Mouse (Mus musculus): ENCODE data around the gene Peli2. TPM values are rescaled to one million over a fixed set of nuclear protein-coding genes. Genes with fewer than 3 reads are reported as not detected.

The Peli2 gene
- total and polyA plus RNA-seq, 3 experiments = 10.1 to 20.3 (median 17.2) TPM

- peaks cover 3% of the 10 kb centered on the region for H3K36me3 ChIP-seq (ENCODE audit: control insufficient read depth, insufficient read depth, low read length)
- DNase-seq = no peak
- no peaks in the 10 kb centered on the region for H3K27me3 ChIP-seq (ENCODE audit: control insufficient read depth, insufficient read depth, low read length)
- no peak overlapping the region for H3K4me3 ChIP-seq
- peaks cover 19% of the 10 kb centered on the region for H3K4me1 ChIP-seq (ENCODE audit: control insufficient read depth, insufficient read depth, low read length)
- no peak overlapping the region for H3K9ac ChIP-seq (ENCODE audit: low read depth, low read length)
- intact Hi-C loops (cut with DNase I) = loop anchor here (5.0 to 10.0 kb wide), 3 partner anchors 218 to 385 kb away; partner anchors contain the start of gene Tmem260
- WGBS = 68% methylated on average over 3 of the region's 3 CpGs
- H3K79me2 ChIP-seq (replicated peaks; ENCODE audit: control insufficient read depth, insufficient read depth, low read length) = no peaks in the 10 kb centered on the region
- H3K27ac ChIP-seq = no peak overlapping the region
- no peak for TF ChIP-seq POLR2A (IDR thresholded peaks at IDR 0.05; ENCODE audit: insufficient read depth, low read depth, low read length)
- no peak for TF ChIP-seq EP300 (IDR thresholded peaks at IDR 0.05; ENCODE audit: insufficient read depth, low read depth, low read length)
- no peak for TF ChIP-seq CTCF (IDR thresholded peaks at IDR 0.05)
Observed at GRCm38 (mm10) chr14:48139409-48139808, 18.8 kb downstream of the Peli2 start.

- WGBS = 87% methylated on average over 8 of the region's 8 CpGs
Observed at GRCm38 (mm10) chr14:48141694-48142093, 21.1 kb downstream of the Peli2 start.

GRCm38 (mm10) chr14:48142696-48143095 lies 22.1 kb downstream of the Peli2 start:
- DNase-seq = no peak
- TF ChIP-seq CTCF (IDR thresholded peaks at IDR 0.05) = no peak
- TF ChIP-seq POLR2A (IDR thresholded peaks at IDR 0.05; ENCODE audit: insufficient read depth, low read depth, low read length) = no peak
- TF ChIP-seq EP300 (IDR thresholded peaks at IDR 0.05; ENCODE audit: insufficient read depth, low read depth, low read length) = no peak
- peaks cover 3% of the 10 kb centered on the region for H3K4me1 ChIP-seq (ENCODE audit: control insufficient read depth, insufficient read depth, low read length)
- no peak overlapping the region for H3K9ac ChIP-seq (ENCODE audit: low read depth, low read length)
- H3K36me3 ChIP-seq (ENCODE audit: control insufficient read depth, insufficient read depth, low read length) = no peaks in the 10 kb centered on the region
- no peaks in the 10 kb centered on the region for H3K27me3 ChIP-seq (ENCODE audit: control insufficient read depth, insufficient read depth, low read length)
- no peak overlapping the region for H3K27ac ChIP-seq
- 0 out of 2 replicates have a peak, but pooled peaks cover 2% of the 10 kb centered on the region for H3K79me2 ChIP-seq (replicated peaks; ENCODE audit: control insufficient read depth, insufficient read depth, low read length)
- 76% methylated on average over 10 of the region's 10 CpGs for WGBS
- no peak overlapping the region for H3K4me3 ChIP-seq
- intact Hi-C loops (cut with DNase I) = no loop called here

More at GRCm38 (mm10) chr14:48141694-48142093, 21.1 kb downstream of the Peli2 start:
- Histone ChIP-seq H3K79me2 (replicated peaks; ENCODE audit: control insufficient read depth, insufficient read depth, low read length) (0 out of 2 replicates have a peak, but pooled peaks cover 2% of the 10 kb centered on the region), H3K27ac (no peak overlapping the region), H3K36me3 (ENCODE audit: control insufficient read depth, insufficient read depth, low read length) (peaks cover 3% of the 10 kb centered on the region), H3K9ac (ENCODE audit: low read depth, low read length) (no peak overlapping the region), H3K27me3 (ENCODE audit: control insufficient read depth, insufficient read depth, low read length) (no peaks in the 10 kb centered on the region), H3K4me1 (ENCODE audit: control insufficient read depth, insufficient read depth, low read length) (peaks cover 9% of the 10 kb centered on the region), H3K4me3 (no peak overlapping the region)
- no peak for DNase-seq
- intact Hi-C loops (cut with DNase I) = no loop called here
- TF ChIP-seq POLR2A (IDR thresholded peaks at IDR 0.05; ENCODE audit: insufficient read depth, low read depth, low read length) = no peak

- TF ChIP-seq CTCF (IDR thresholded peaks at IDR 0.05) = no peak
- TF ChIP-seq POLR2A (IDR thresholded peaks at IDR 0.05; ENCODE audit: insufficient read depth, low read depth, low read length) = no peak
- no peak for TF ChIP-seq EP300 (IDR thresholded peaks at IDR 0.05; ENCODE audit: insufficient read depth, low read depth, low read length)
- H3K79me2 ChIP-seq (replicated peaks; ENCODE audit: control insufficient read depth, insufficient read depth, low read length) = 0 out of 2 replicates have a peak, but pooled peaks cover 2% of the 10 kb centered on the region
- no peak overlapping the region for H3K9ac ChIP-seq (ENCODE audit: low read depth, low read length)
- no peak overlapping the region for H3K4me3 ChIP-seq
- H3K27me3 ChIP-seq (ENCODE audit: control insufficient read depth, insufficient read depth, low read length) = no peaks in the 10 kb centered on the region
- H3K27ac ChIP-seq = no peak overlapping the region
- WGBS = 68% methylated on average over 4 of the region's 4 CpGs
- intact Hi-C loops (cut with DNase I) = no loop called here
- H3K36me3 ChIP-seq (ENCODE audit: control insufficient read depth, insufficient read depth, low read length) = no peaks in the 10 kb centered on the region
- no peak for DNase-seq
- peaks cover 2% of the 10 kb centered on the region for H3K4me1 ChIP-seq (ENCODE audit: control insufficient read depth, insufficient read depth, low read length)
Observed at GRCm38 (mm10) chr14:48143141-48143540, 22.5 kb downstream of the Peli2 start.

- 65% methylated on average over 17 of the region's 17 CpGs for WGBS
- H3K27me3 ChIP-seq (ENCODE audit: control insufficient read depth, insufficient read depth, low read length) = no peaks in the 10 kb centered on the region
Observed at GRCm38 (mm10) chr14:48144330-48144729, 23.7 kb downstream of the Peli2 start.

GRCm38 (mm10) chr14:48147688-48148087 lies 27.1 kb downstream of the Peli2 start:
- Histone ChIP-seq H3K27ac (no peak overlapping the region), H3K36me3 (ENCODE audit: control insufficient read depth, insufficient read depth, low read length) (peaks cover 3% of the 10 kb centered on the region; the same call in 1 of the 2 replicates), H3K4me3 (no peak overlapping the region), H3K4me1 (ENCODE audit: control insufficient read depth, insufficient read depth, low read length) (peaks cover 14% of the 10 kb centered on the region), H3K27me3 (ENCODE audit: control insufficient read depth, insufficient read depth, low read length) (no peaks in the 10 kb centered on the region), H3K9ac (ENCODE audit: low read depth, low read length) (no peak overlapping the region), H3K79me2 (replicated peaks; ENCODE audit: control insufficient read depth, insufficient read depth, low read length) (0 out of 2 replicates have a peak, but pooled peaks cover 2% of the 10 kb centered on the region)
- intact Hi-C loops (cut with DNase I) = no loop called here
- no peak for DNase-seq
- 86% methylated on average over 6 of the region's 6 CpGs for WGBS
- peak; percentile 66 for TF ChIP-seq CTCF (IDR thresholded peaks at IDR 0.05)
- no peak for TF ChIP-seq POLR2A (IDR thresholded peaks at IDR 0.05; ENCODE audit: insufficient read depth, low read depth, low read length)

More at GRCm38 (mm10) chr14:48144330-48144729, 23.7 kb downstream of the Peli2 start:
- no peaks in the 10 kb centered on the region for H3K36me3 ChIP-seq (ENCODE audit: control insufficient read depth, insufficient read depth, low read length)
- H3K9ac ChIP-seq (ENCODE audit: low read depth, low read length) = no peak overlapping the region
- intact Hi-C loops (cut with DNase I) = loop anchor here (2.0 kb wide), 1 partner anchor 24 kb away; no protein-coding TSS in a partner anchor
- TF ChIP-seq POLR2A (IDR thresholded peaks at IDR 0.05; ENCODE audit: insufficient read depth, low read depth, low read length) (no peak), EP300 (IDR thresholded peaks at IDR 0.05; ENCODE audit: insufficient read depth, low read depth, low read length) (no peak), CTCF (IDR thresholded peaks at IDR 0.05) (no peak)
- H3K4me1 ChIP-seq (ENCODE audit: control insufficient read depth, insufficient read depth, low read length) = peaks cover 2% of the 10 kb centered on the region
- H3K4me3 ChIP-seq = no peak overlapping the region
- no peak for DNase-seq
- 0 out of 2 replicates have a peak, but pooled peaks cover 2% of the 10 kb centered on the region for H3K79me2 ChIP-seq (replicated peaks; ENCODE audit: control insufficient read depth, insufficient read depth, low read length)
- no peak overlapping the region for H3K27ac ChIP-seq

All from heart, adult 2 months (tissue).